Mouse (Mus musculus): ENCODE data around the gene Cd59a. TPM values are rescaled to one million over a fixed set of nuclear protein-coding genes. Genes with fewer than 3 reads are reported as not detected.
"Not testable (repeated sequence)": the region's sequence is repeated elsewhere in the genome, so short reads cannot be mapped to it uniquely, and the experiment has no call there.

Cd59a gene
- total RNA-seq (2021) = 10 to 100 TPM; 22.1 to 23.6 TPM
- long read RNA-seq, experiment 1, transcript Cd59a-201 (4 exons, 1,691 nt) = major isoform, 19 of 28 reads
- long read RNA-seq, experiment 1, partial matches to known transcripts = 1 of 28 reads
- long read RNA-seq, experiment 1, other reads (novel, unspliced or antisense) = 4 of 28 reads
- long read RNA-seq, experiment 2, transcript Cd59a-201 (4 exons, 1,691 nt) = major isoform, 28 of 41 reads
- long read RNA-seq, experiment 2, partial matches to known transcripts = 0 of 41 reads
- long read RNA-seq, experiment 2, other reads (novel, unspliced or antisense) = 12 of 41 reads

DNA sequence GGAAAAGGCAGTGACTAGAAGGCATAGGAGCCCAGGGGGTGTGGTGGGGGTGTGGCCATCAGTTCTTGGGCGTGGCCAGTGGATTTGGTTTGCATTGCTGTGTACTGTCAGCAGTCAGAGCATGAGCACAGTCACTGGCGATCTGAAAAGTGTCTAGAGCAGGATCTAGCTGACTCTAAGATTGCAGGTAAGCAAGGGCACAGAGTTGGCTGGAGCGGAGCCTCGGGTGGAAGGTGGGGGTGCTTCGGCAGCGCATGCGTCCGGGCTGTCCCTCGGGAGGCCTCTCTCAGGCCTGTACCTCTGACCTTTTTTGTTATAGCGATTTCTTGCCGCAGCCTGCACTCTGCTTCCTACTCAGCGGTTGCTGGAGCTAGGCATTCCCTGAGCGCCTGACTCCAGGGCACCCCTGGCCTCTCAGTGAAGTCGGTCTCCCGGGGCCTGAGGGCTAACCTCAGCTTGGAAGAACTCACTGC lies at the start of gene Cd59a:
Cd59a (plus strand) TSS at position 61 of the 473 bp plus-strand sequence.
- intact Hi-C loops (cut with DNase I; ENCODE audit: low total_unique reads) = no loop called here
- peak; percentile 71 for DNase-seq

DNA sequence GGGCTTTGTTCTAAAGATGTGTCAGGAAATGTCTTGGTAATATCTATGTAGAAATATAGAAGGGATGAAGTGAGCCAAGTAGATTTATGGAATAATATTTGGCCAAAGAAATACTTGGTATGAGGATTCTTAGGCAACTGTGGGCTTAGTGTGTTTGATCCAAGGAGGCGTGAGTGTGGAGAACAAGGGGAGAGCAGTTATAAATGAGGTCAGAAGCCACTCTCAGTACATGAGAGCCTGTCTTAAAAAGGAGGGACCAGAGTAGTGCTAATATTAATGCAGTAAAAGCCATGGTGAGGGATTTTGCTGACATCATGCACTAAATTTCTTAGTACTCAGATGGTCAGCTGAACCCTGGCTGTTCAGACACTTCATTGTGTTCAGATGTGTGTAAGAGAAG lies 37.2 kb upstream of the Cd59a start:
- DNase-seq = no peak
- intact Hi-C loops (cut with DNase I; ENCODE audit: low total_unique reads) = no loop called here

DNA sequence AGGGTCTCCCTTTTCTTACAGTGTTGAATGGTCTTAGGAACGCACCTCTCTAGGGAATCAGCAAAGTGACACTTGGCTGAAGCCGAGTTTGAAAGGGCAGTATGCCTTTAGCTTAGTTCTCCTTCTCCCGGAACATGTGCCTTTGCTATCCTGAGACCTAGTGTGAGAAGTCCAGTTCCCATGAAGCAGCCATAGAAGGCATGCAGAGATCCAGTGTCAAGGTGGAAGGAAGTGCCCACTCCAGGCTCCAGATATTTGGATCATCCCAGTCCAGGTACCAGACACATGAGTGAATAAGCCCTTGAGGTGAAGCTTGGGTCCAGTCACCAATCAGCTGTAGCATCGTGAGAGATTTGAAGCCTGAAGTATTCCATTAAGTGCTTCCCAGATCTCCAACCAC lies 36.6 kb upstream of the Cd59a start:
- intact Hi-C loops (cut with DNase I; ENCODE audit: low total_unique reads) = no loop called here
- DNase-seq = no peak

DNA sequence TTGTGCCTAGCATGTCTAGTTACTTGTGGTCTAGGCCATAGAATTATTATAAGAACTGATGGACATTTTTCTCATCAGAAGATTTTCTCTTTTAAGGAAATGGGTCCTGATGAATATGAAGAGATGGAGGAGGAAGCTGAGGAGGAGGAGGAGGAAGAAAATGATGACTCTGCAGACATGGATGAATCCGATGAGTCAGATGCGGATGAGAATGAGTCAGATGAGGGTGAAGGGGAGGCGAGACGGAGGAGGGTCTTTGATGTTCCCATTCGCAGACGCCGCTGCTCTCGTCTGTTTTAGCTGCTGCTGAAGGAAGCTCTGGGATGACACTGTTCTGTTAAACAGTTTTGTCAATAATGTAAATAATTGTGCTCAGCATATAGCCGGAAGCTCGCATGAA lies 35.8 kb upstream of the Cd59a start:
- intact Hi-C loops (cut with DNase I; ENCODE audit: low total_unique reads) = no loop called here
- DNase-seq = no peak

DNA sequence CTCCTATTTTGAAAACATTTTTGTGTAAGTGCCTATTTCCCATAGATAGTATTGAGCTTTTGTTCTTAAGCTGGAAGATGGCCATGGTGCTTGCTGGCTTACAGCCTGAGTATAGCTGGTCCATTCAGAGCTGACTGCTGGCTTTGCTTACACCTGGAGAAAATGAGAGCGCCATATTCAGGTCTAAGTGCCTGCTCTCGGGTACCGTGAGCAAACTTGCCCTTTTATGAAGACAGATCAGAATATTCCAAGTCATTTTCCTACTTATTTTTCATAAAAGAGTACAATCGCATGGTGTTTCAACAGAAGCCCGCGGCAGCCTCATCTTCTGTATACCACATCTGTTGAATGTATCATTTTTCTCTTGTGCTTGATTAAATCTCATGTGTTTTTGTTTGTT lies 34.6 kb upstream of the Cd59a start:
- DNase-seq = no peak
- intact Hi-C loops (cut with DNase I; ENCODE audit: low total_unique reads) = no loop called here

DNA sequence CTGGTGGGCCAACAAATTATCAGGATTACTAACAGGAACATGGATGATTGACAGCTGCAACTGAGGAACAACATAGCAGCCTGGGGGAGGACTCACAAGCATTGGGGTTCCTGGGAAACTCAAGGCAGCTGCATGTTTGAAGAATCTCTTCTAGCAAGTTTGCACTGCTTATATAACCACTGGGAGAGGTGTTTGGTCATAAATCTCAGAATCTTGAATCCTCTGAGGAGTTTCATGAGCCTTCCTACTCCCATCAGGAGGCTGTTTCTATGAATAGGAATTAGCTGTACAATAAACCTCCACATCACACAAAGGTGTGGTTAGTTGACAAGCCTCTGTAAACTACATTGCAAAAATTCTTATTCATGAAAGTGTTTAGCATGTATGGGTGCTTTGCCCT lies 32.9 kb upstream of the Cd59a start:
- DNase-seq = no peak
- intact Hi-C loops (cut with DNase I; ENCODE audit: low total_unique reads) = no loop called here

DNA sequence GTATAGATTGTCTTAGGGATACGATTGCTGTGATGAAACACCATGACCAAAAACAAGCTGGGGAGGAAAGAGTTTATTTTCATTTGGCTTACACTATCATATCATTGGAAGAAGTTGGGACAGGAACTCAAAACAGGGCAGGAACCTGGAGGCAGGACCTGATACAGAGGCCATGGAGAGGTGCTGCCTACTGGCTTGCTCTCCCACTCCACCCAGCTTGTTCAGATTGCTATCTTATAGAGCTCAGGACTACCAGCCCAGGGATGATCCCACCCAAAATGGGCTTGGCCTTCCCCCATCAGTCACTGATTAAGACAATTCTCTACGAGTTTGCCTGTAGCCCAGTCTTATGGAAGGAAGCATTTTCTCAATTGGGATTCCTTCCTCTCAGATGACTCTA lies 31.4 kb upstream of the Cd59a start:
- DNase-seq = no peak
- intact Hi-C loops (cut with DNase I; ENCODE audit: low total_unique reads) = no loop called here

DNA sequence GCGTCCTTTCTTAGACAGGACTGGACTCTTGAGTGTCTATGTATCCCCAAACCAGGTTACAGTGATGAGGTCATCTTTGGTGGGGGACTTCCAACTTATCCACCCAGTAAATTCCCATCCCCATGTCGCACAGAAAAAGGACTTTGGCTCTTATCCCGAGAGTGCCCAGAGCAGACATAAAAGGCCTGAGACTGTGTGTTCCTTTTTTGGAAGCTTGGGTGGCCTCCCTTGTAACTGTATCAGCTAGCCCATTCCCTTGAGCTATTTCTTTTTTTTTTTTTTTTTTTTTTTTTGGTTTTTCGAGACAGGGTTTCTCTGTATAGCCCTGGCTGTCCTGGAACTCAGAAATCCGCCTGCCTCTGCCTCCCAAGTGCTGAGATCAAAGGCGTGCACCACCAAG lies 30.1 kb upstream of the Cd59a start, which contains the start of gene Gm10912:
Gm10912 (plus strand) TSS at position 301 of the 400 bp plus-strand sequence.
- DNase-seq; intact Hi-C loops (cut with DNase I; ENCODE audit: low total_unique reads): not testable (repeated sequence)

DNA sequence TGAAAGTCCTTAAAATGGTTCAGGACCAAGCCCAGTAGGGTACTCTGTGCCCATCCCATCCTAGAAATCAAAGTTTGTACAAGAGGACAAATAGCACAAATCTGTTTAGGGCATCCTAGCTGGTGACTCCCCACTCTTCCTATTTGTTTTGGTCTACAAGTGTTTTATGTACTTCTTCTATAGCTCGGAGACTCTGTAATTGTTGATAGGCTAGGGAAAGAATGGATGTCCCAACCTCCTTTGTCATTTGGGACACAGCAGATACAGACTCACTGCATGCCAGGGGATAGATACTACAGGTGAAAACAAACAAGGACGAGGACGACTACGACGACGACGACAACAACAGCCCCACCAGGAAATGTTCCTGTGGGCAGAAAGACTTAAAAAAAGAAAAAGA lies 27.2 kb upstream of the Cd59a start, which contains the start of gene Gm10799:
Gm10799 (minus strand) TSS at position 101 of the 400 bp plus-strand sequence.
- intact Hi-C loops (cut with DNase I; ENCODE audit: low total_unique reads); DNase-seq: not testable (repeated sequence)

DNA sequence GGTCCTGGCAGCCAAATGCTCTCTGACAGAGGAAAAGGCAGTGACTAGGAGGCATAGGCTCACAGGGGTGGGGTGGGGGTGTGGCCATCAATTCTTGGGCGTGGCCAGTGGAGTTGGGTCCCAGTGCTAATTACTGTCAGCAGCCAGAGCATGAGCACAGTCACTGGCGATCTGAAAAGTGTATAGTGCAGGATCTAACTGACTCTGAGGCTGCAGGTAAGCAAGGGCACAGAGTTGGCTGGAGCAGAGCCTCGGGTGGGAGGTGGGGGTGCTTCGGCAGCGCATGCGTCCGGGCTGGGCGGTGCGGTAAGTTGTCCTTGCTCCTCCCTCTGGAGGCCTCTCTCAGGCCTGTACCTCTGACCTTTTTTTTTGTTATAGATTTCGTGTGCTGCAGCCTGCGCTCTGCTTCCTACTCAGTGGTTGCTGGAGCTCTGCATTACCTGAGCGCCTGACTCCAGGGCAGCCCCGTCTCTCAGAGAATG lies 25.9 kb upstream of the Cd59a start, which contains the start of gene Cd59b:
Cd59b (plus strand) TSS at position 146 of the 482 bp plus-strand sequence.
- peak; percentile 47 for DNase-seq
- intact Hi-C loops (cut with DNase I; ENCODE audit: low total_unique reads) = no loop called here

DNA sequence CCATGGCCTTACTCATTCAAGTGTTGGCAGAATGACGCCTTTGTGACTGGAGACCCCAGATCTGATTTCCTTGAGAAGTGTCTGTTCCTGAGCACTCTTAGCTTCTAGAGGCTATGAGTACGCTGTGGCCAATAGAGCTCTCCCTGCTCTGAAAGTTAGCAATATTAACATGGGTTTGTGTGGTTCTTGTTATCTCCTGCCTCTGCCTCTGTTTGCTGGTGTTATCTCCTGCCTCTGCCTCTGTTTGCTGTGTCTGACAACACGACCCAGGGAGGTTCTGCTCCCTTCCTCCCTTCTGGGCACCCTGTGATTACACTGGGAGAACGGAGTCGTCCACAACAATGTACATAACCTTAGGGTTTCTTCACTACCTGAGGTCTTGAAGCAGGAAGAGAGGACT lies 17.3 kb upstream of the Cd59a start:
- intact Hi-C loops (cut with DNase I; ENCODE audit: low total_unique reads); DNase-seq: not testable (repeated sequence)

DNA sequence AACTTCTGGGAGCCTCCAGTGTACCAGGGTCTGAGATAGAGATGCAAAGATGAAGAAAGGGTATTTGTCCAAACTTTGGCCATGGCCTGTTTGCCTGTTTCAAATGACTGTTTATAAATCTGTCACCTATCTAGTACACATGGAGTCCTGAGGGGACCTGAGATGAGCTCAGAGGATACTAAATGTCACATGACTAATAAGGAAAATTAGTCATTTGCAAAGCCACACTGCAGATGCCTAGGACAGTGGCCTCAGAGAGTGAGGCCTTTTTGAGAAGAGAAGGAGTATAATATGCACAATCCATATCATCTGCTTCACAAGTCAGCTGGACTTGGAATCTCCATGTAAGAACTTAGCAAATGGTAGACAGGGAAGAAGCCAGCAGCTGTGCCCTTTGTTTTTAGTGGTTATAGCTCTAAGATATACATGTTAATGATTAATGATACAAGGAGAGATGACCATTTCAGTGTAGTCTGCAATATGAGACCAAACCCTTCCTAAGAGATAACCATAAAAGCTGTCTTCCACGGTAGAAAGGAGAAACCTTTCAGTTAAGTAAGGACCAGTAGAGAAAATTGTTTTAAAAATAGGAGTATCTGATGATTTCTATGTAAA lies 14.1 kb upstream of the Cd59a start:
- intact Hi-C loops (cut with DNase I; ENCODE audit: low total_unique reads); DNase-seq: not testable (repeated sequence)

DNA sequence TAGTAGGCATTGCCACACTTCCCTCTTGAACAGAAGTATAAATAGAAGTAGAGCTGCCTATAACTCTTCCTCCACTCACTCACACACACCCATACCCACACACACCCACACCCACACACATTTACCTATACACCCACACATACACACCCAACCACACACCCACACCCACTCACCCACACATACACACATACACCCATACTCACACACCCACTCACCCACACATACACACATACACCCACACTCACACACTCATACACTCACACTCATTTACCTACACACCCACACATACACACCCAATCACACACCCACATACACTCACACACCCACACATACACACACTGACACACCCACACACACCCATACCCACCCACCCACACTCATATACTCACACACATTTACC lies 13.1 kb upstream of the Cd59a start:
- intact Hi-C loops (cut with DNase I; ENCODE audit: low total_unique reads) = no loop called here
- no peak for DNase-seq

DNA sequence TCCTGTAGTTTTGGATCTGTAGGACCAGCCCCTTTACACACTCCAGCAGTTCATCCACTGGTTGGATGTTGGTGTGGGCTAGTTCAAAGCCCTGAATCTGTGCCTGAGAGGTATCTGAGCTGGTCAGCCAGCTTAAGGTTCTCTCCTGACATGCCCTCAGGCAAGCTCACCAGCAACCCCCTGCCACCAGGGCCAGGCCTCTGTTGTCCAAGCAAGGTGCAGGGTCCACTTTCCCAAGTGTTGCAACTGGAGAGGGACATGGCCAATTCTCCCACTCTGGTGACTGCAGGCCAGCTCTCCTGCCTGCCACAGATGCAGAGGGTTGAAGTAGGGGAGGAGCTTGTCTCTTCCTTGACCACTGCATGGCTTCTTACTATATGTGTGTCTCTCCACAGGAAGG lies 11.6 kb upstream of the Cd59a start:
- not testable (repeated sequence) for DNase-seq

DNA sequence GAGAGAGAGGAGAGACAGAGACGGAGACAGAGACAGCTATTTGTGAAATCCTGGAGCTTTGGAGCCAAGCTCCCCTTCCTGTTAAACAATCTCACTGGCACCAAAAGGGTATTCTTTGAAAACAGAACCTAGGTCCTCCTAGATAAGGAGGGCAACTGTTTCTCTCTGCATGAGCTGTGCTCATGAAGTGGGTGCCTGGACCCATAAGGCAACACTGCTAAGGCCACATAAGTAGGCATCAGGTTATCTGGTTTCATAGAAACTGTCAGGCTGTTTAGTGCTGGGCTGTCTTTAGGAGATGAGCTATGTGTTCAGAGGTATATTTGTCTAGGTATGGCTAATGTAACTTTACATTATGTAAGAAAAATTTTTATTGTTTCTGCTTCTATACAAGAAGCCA lies 8.0 kb upstream of the Cd59a start:
- DNase-seq; intact Hi-C loops (cut with DNase I; ENCODE audit: low total_unique reads): not testable (repeated sequence)

More for the DNA sequence above, 11.6 kb upstream of the Cd59a start:
- intact Hi-C loops (cut with DNase I; ENCODE audit: low total_unique reads) = not testable (repeated sequence)

DNA sequence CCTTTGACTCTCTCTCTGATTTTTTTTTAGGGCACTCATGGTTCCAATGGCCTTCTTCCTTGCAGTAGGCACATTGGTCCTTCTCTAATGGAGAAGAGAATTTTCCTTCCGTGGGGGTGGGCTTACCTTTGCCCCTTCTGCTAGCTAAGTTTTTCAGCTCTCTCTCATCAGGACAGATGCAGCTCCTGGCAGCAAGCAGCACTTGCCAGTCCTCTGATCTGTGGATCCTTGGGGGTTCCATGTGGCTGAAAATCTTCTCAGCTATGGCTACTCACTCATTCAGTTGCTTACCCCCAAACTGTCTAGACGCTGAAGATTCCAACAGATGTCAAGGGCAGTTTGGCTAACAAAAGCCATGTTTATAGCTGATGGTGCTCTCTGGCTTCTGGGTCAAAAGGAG lies 2.3 kb upstream of the Cd59a start:
- intact Hi-C loops (cut with DNase I; ENCODE audit: low total_unique reads) = no loop called here
- no peak for DNase-seq

DNA sequence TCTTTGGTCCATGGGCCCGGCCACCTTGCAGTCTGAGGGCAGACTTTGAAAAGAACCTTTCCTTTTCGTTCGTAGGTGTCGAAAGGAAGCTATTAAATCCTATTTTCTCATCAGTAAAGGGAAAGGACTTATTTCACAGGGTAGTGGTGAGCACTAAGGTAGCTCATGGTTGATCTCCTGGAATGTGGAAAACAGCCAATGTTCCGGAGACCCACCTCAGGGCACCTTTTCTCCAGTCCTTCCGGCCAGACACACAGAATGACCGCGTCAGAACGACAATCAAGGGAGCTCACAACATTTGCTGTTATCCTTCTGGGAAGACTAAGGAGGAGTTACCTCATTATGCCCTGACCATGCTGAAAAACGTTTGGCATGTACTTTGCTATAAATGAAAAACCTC lies 655 bp downstream of the Cd59a start:
- intact Hi-C loops (cut with DNase I; ENCODE audit: low total_unique reads) = no loop called here
- no peak for DNase-seq

DNA sequence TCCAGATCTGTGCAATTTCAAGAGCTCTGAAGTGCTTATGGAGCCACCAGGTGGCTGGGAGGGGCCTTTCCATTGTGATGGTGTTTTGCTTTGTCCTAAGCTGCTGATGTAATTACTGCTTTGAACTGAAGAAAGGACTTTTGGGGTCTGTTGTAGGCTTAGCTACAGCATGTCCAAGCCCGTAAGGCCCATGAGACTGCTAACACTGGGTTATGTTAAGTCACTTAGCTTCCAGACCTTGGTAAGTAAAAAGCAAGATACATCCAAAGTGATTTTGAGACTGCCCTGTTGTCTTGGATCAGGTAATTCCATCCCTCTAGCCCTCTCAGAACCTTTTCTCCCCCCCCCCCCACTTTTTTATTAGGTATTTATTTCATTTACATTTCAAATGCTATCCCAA lies 1.2 kb downstream of the Cd59a start:
- intact Hi-C loops (cut with DNase I; ENCODE audit: low total_unique reads); DNase-seq: not testable (repeated sequence)

DNA sequence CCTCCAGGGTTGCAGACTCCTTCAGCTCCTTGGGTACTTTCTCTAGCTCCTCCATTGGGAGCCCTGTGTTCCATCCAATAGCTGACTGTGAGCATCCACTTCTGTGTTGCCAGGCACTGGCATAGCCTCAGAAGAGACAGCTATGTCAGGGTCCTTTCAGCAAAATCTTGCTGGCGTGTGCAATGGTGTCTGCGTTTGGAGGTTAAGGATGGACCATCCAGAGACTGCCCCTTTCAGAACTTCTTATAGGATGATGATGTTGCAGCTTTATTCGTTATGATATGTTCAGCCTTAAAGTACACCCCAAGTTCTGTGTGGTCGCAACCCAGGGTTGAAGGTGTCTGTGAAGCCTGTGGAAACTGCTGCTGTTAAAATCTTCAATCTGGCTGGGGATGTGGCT lies 1.8 kb downstream of the Cd59a start:
- DNase-seq; intact Hi-C loops (cut with DNase I; ENCODE audit: low total_unique reads): not testable (repeated sequence)

DNA sequence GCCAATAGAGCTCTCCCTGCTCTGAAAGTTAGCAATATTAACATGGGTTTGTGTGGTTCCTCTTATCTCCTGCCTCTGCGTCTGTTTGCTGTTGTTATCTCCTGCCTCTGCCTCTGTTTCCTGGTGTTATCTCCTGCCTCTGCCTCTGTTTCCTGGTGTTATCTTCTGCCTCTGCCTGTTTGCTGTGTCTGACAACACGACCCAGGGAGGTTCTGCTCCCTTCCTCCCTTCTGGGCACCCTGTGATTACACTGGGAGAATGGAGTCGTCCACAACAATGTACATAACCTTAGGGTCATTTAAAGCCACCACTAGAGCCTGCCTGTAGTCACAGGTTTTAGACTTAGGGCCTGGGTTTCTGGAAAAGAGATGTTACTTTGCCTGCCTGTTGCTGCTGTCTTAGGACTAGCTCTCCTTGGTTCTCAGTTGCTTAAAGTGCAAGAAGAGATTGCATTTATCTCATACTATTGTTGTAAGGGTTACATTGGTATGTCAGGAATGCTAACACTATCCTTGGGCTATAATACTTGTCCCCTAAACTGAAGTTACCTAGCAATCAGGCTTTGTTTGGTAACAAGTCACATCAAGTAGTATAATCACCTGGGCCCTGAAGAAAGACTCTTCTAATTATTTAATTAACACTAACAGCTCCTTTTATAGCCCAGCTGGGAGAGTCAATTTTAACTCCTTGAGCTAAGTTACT lies 3.1 kb downstream of the Cd59a start:
- intact Hi-C loops (cut with DNase I; ENCODE audit: low total_unique reads) = no loop called here

More for the DNA sequence above, 3.1 kb downstream of the Cd59a start:
- DNase-seq = no peak

Data from gastrocnemius, postnatal 14 days (tissue).